Mouse (Mus musculus) kidney, postnatal 14 days (tissue): Measurements from ENCODE around the gene Ncoa7.
A peak's percentile ranks its signal among the peaks of the same experiment; 100 is the strongest.
"Not testable (repeated sequence)": the region's sequence is repeated elsewhere in the genome, so short reads cannot be mapped to it uniquely, and the experiment has no call there.

Source experiments
- DNase-seq: peaks from one replicate; pipeline ENCODE4 v3.0.0; 2022; ENCODE audit warnings: mixed read lengths

Ncoa7 gene

GRCm38 (mm10) chr10:30787684-30788339, 15.3 kb downstream of the Ncoa7 start:
- DNase-seq = no peak

- DNase-seq = no peak
Measured at GRCm38 (mm10) chr10:30786103-30786754, 16.9 kb downstream of the Ncoa7 start.

GRCm38 (mm10) chr10:30780921-30781320, 22.2 kb downstream of the Ncoa7 start:
- not testable (repeated sequence) for DNase-seq

- no peak for DNase-seq
Measured at GRCm38 (mm10) chr10:30778240-30778639, 24.9 kb downstream of the Ncoa7 start.

GRCm38 (mm10) chr10:30775987-30776386, 27.1 kb downstream of the Ncoa7 start:
- no peak for DNase-seq

GRCm38 (mm10) chr10:30775568-30775967, 27.6 kb downstream of the Ncoa7 start:
- no peak for DNase-seq

- no peak for DNase-seq
Measured at GRCm38 (mm10) chr10:30774396-30774795, 28.7 kb downstream of the Ncoa7 start.

- no peak for DNase-seq
Measured at GRCm38 (mm10) chr10:30773181-30773580, 29.9 kb downstream of the Ncoa7 start.

- DNase-seq = no peak
Measured at GRCm38 (mm10) chr10:30771417-30772158, 31.5 kb downstream of the Ncoa7 start.

GRCm38 (mm10) chr10:30768820-30769219, 34.3 kb downstream of the Ncoa7 start:
- peak; percentile 49 for DNase-seq

GRCm38 (mm10) chr10:30768250-30768649, 34.9 kb downstream of the Ncoa7 start:
- peak; percentile 57 for DNase-seq

- no peak for DNase-seq
Measured at GRCm38 (mm10) chr10:30763179-30763770, 39.9 kb downstream of the Ncoa7 start.

GRCm38 (mm10) chr10:30762284-30762964, 40.7 kb downstream of the Ncoa7 start:
- no peak for DNase-seq

GRCm38 (mm10) chr10:30759360-30760147, 43.6 kb downstream of the Ncoa7 start:
- DNase-seq = peak; percentile 56

GRCm38 (mm10) chr10:30756064-30756463, 47.1 kb downstream of the Ncoa7 start:
- no peak for DNase-seq

GRCm38 (mm10) chr10:30754825-30755457, 48.2 kb downstream of the Ncoa7 start:
- DNase-seq = no peak

GRCm38 (mm10) chr10:30754082-30754481, 49.0 kb downstream of the Ncoa7 start:
- no peak for DNase-seq

- DNase-seq = no peak
Measured at GRCm38 (mm10) chr10:30752485-30752884, 50.6 kb downstream of the Ncoa7 start.

GRCm38 (mm10) chr10:30751586-30751985, 51.5 kb downstream of the Ncoa7 start:
- no peak for DNase-seq

GRCm38 (mm10) chr10:30749807-30750206, 53.3 kb downstream of the Ncoa7 start:
- DNase-seq = no peak

GRCm38 (mm10) chr10:30745238-30745974, 57.7 kb downstream of the Ncoa7 start:
- peak; percentile 56 for DNase-seq
